Mouse (Mus musculus): ENCODE data around the gene Nubpl.

- TF ChIP-seq POLR2A (IDR thresholded peaks at IDR 0.05; ENCODE audit: insufficient read depth, low read length) = no peak
- TF ChIP-seq CTCF (IDR thresholded peaks at IDR 0.05; ENCODE audit: low read depth, low read length) = no peak
- TF ChIP-seq EP300 (IDR thresholded peaks at IDR 0.05; ENCODE audit: insufficient read depth, low read depth, low read length) = no peak
These were observed 22.7 kb downstream of the Nubpl start for GRCm38 (mm10) chr12:52120276-52120675.

Measured in ES-Bruce4 (cell line).